Mouse (Mus musculus) cortical plate, adult 2 months (tissue): ENCODE data around the gene Slc17a3.

Experiments
- CTCF ChIP-seq: fragments of 200-500 bp; IDR thresholded peaks from 2 replicates; pipeline ENCODE4 v1.5.1; 2011; ENCODE audit warnings: mild to moderate bottlenecking, control low read depth, low read length; ENCODE audit not compliant: insufficient read depth; ENCODE audit errors: extremely low read depth
- POLR2A ChIP-seq: fragments of 200-500 bp; IDR thresholded peaks from 2 replicates; pipeline ENCODE4 v1.6.1; 2011; ENCODE audit warnings: mild to moderate bottlenecking, low read length, control low read depth; ENCODE audit not compliant: insufficient read depth; ENCODE audit errors: extremely low read depth

- no peak for TF ChIP-seq CTCF
- TF ChIP-seq POLR2A: no peak
These were observed 17.0 kb upstream of the Slc17a3 start for GRCm38 (mm10) chr13:23822213-23822612.
